13 mouse cellular contexts compared by ENCODE assay signal in genomic region chr6:112577198-112577597, GRCm38 (mm10).
DNase-seq lines count a peak whose midpoint lies in the region; ATAC-seq and TF ChIP-seq lines count a peak whose summit lies in the region.
"Had no signal": no experiment of that assay in that cellular context is flagged by ENCODE, and none has a peak within 500 bp of the region (broad histone marks: within the 10 kb centered on the region; RNA-seq: fewer than 3 reads in every experiment).

No protein-coding gene starts in this region.

- H3K4me3 ChIP-seq in heart, embryonic 14.5 days (ENCODE audit: control insufficient read depth in 1 of 2, insufficient read depth in 1 of 2, low read depth in 1 of 2, low read length in 2 of 2), result no peak overlapping the region
- H3K4me3 ChIP-seq in bone marrow macrophage, adult 2 months (ENCODE audit: insufficient read depth, low read length), result no peak overlapping the region
- H3K4me3 ChIP-seq: embryonic facial prominence, embryonic 12.5 days; layer of hippocampus, adult 2 months; midbrain, embryonic 15.5 days had no signal

- H3K9ac ChIP-seq in heart, embryonic 14.5 days (ENCODE audit: low read length), result no peak overlapping the region
- H3K9ac ChIP-seq: embryonic facial prominence, embryonic 12.5 days; midbrain, embryonic 15.5 days had no signal

- no peaks in the 10 kb centered on the region for H3K9me3 ChIP-seq in heart, embryonic 14.5 days (ENCODE audit: control insufficient read depth, low read length)
- H3K9me3 ChIP-seq: embryonic facial prominence, embryonic 12.5 days; midbrain, embryonic 15.5 days had no signal

- no peak for DNase-seq in heart, postnatal 25 days (ENCODE audit: low spot score)
- peak; percentile 8 to 14 for DNase-seq in heart, postnatal 10 days
- peak; percentile 58 for DNase-seq in thymus, postnatal 14 days
- DNase-seq in right cerebral cortex, postnatal 10 days (ENCODE audit: low spot score in 2 of 2), result no peak
- DNase-seq in ovary, postnatal 10 days (ENCODE audit: low spot score), result no peak
- DNase-seq: cerebellum, postnatal 25 days; lung, postnatal 10 days had no signal

- WGBS in heart, embryonic 14.5 days, result 14% methylated on average over 5 of the region's 5 CpGs

- ATAC-seq in heart, embryonic 14.5 days (ENCODE audit: insufficient number of reproducible peaks, insufficient read depth, low FRiP score, low read depth), result no peak; the same call in 1 of the 2 replicates
- ATAC-seq: inflammation-experienced regulatory T-cells, adult 6 months; midbrain, embryonic 15.5 days had no signal

- TF ChIP-seq POLR2A in bone marrow macrophage, adult 2 months (IDR thresholded peaks at IDR 0.05; ENCODE audit: borderline replicate concordance, low read depth, low read length), result no peak

- H3K4me1 ChIP-seq in heart, embryonic 14.5 days (ENCODE audit: control insufficient read depth in 2 of 2, insufficient read depth in 2 of 2, low read length in 2 of 2), result peaks cover 8 to 11% of the 10 kb centered on the region in 2 experiments; a peak in 3 of 4 replicates
- peaks cover 60% of the 10 kb centered on the region for H3K4me1 ChIP-seq in bone marrow macrophage, adult 2 months (ENCODE audit: control insufficient read depth, insufficient read depth, low read length)
- H3K4me1 ChIP-seq: embryonic facial prominence, embryonic 12.5 days; midbrain, embryonic 15.5 days had no signal

- H3K36me3 ChIP-seq in heart, embryonic 14.5 days (ENCODE audit: control insufficient read depth, insufficient read depth, low read length), result no peaks in the 10 kb centered on the region
- H3K36me3 ChIP-seq: embryonic facial prominence, embryonic 12.5 days; midbrain, embryonic 15.5 days had no signal

- H3K27me3 ChIP-seq in heart, embryonic 14.5 days (ENCODE audit: control insufficient read depth, insufficient read depth, low read length), result no peaks in the 10 kb centered on the region
- H3K27me3 ChIP-seq: embryonic facial prominence, embryonic 12.5 days; midbrain, embryonic 15.5 days had no signal

- peak overlapping the region; percentile 26 for H3K4me2 ChIP-seq in heart, embryonic 14.5 days (ENCODE audit: low read length)
- H3K4me2 ChIP-seq: embryonic facial prominence, embryonic 12.5 days; midbrain, embryonic 15.5 days had no signal

- intact Hi-C loops in heart, postnatal 25 days (cut with DNase I), result no loop called here
- intact Hi-C loops in heart, postnatal 10 days (cut with DNase I), result no loop called here

- H3K27ac ChIP-seq in heart, embryonic 14.5 days (replicated peaks in 1 of 2; ENCODE audit: control insufficient read depth in 1 of 2, insufficient read depth in 1 of 2, low read depth in 2 of 2, low read length in 2 of 2), result peak overlapping the region in 1 of 2 experiments; percentile 49; a peak in 2 of 4 replicates
- peak overlapping the region; percentile 95 for H3K27ac ChIP-seq in bone marrow macrophage, adult 2 months (ENCODE audit: insufficient read depth, low read depth, low read length)
- H3K27ac ChIP-seq: embryonic facial prominence, embryonic 12.5 days; layer of hippocampus, adult 2 months; midbrain, embryonic 15.5 days had no signal

- TF ChIP-seq CTCF in bone marrow macrophage, adult 2 months (IDR thresholded peaks at IDR 0.05; ENCODE audit: low read depth, low read length), result no peak

Comparison
In these comparisons a context has a peak if more than half of its experiments do, and no peak if none do; other contexts are left out.
1. DNase-seq: peak in heart, postnatal 10 days (2 of 2) and thymus, postnatal 14 days (single experiment); none in heart, postnatal 25 days (single experiment), right cerebral cortex, postnatal 10 days (0 of 2) and ovary, postnatal 10 days (single experiment).